Mouse (Mus musculus) heart, adult 11 months (tissue): ENCODE measurements at regions not wholly inside any gene's neighbourhood (a gene's known extent, or its start where the extent isn't known, plus 50 kb on each side); places are given as distances from the start of the nearest gene placed in this dataset.

Experiments
- DNase-seq: peaks from one replicate; pipeline ENCODE4 v3.0.0; 2022

- DNase-seq = no peak
Measured at GRCm38 (mm10) chr11:64369516-64369915, 65.6 kb upstream of the Hs3st3a1 start.

GRCm38 (mm10) chr11:64335456-64335855 lies 99.7 kb upstream of the Hs3st3a1 start:
- peak; percentile 10 for DNase-seq

- DNase-seq = peak; percentile 80
Measured at GRCm38 (mm10) chr11:64332406-64332805, 102.7 kb upstream of the Hs3st3a1 start.

- DNase-seq = peak; percentile 14
Measured at GRCm38 (mm10) chr11:64331811-64332210, 103.3 kb upstream of the Hs3st3a1 start.

GRCm38 (mm10) chr11:64329129-64329528 lies 106.0 kb upstream of the Hs3st3a1 start:
- DNase-seq = peak; percentile 36

GRCm38 (mm10) chr11:64327771-64328170 lies 107.4 kb upstream of the Hs3st3a1 start:
- DNase-seq = no peak

- peak; percentile 55 for DNase-seq
Measured at GRCm38 (mm10) chr11:64326646-64327045, 108.5 kb upstream of the Hs3st3a1 start.

- peak; percentile 37 for DNase-seq
Measured at GRCm38 (mm10) chr11:64321900-64322425, 113.2 kb upstream of the Hs3st3a1 start.

- DNase-seq = peak; percentile 39
Measured at GRCm38 (mm10) chr11:64317458-64317857, 117.7 kb upstream of the Hs3st3a1 start.

- DNase-seq = no peak
Measured at GRCm38 (mm10) chr11:64314997-64315396, 120.1 kb upstream of the Hs3st3a1 start.

- peak; percentile 71 for DNase-seq
Measured at GRCm38 (mm10) chr11:64313241-64313640, 121.9 kb upstream of the Hs3st3a1 start.

- DNase-seq = peak; percentile 93
Measured at GRCm38 (mm10) chr11:64309881-64310280, 125.3 kb upstream of the Hs3st3a1 start.

GRCm38 (mm10) chr11:64297825-64298224 lies 137.3 kb upstream of the Hs3st3a1 start:
- DNase-seq = peak; percentile 72

- peak; percentile 67 for DNase-seq
Measured at GRCm38 (mm10) chr11:64288236-64288635, 146.9 kb upstream of the Hs3st3a1 start.

- DNase-seq = peak; percentile 12
Measured at GRCm38 (mm10) chr11:64287499-64287898, 147.6 kb upstream of the Hs3st3a1 start.

- DNase-seq = no peak
Measured at GRCm38 (mm10) chr11:64281781-64282180, 153.4 kb upstream of the Hs3st3a1 start.

GRCm38 (mm10) chr11:64278259-64279003 lies 156.7 kb upstream of the Hs3st3a1 start:
- DNase-seq = no peak

GRCm38 (mm10) chr11:64273726-64274125 lies 161.4 kb upstream of the Hs3st3a1 start:
- no peak for DNase-seq

- no peak for DNase-seq
Measured at GRCm38 (mm10) chr11:64273214-64273613, 161.9 kb upstream of the Hs3st3a1 start.

- no peak for DNase-seq
Measured at GRCm38 (mm10) chr11:64268121-64268520, 167.0 kb upstream of the Hs3st3a1 start.

- no peak for DNase-seq
Measured at GRCm38 (mm10) chr11:64267547-64267946, 167.6 kb upstream of the Hs3st3a1 start.

GRCm38 (mm10) chr11:64253517-64254385 lies 174.5 kb upstream of the Cox10 start:
- DNase-seq = no peak

GRCm38 (mm10) chr11:64236873-64237272 lies 157.6 kb upstream of the Cox10 start:
- no peak for DNase-seq

GRCm38 (mm10) chr11:64230071-64230470 lies 150.8 kb upstream of the Cox10 start:
- no peak for DNase-seq
